Mouse (Mus musculus) E14TG2a.4 (cell line): ENCODE results near the gene Abi1.

Experiments
- H3K27me3 ChIP-seq: 2 replicates; pipeline ENCODE4 v1.6.1; 2014; ENCODE audit warnings: low read length, control low read depth; ENCODE audit not compliant: insufficient read depth
- H3K36me3 ChIP-seq: 2 replicates; pipeline ENCODE4 v1.6.1; 2014; ENCODE audit warnings: low read length, control low read depth; ENCODE audit not compliant: insufficient read depth
- H3K4me1 ChIP-seq: replicated peaks from 2 replicates; pipeline ENCODE4 v1.6.1; 2014; ENCODE audit warnings: low read depth, low read length, control low read depth
- H3K4me3 ChIP-seq: replicated peaks from 2 replicates; pipeline ENCODE4 v1.5.1; 2014; ENCODE audit warnings: mild to moderate bottlenecking, low read length
- H3K9me3 ChIP-seq: 2 replicates; pipeline ENCODE4 v1.6.1; 2014; ENCODE audit warnings: low read length, control low read depth
- CTCF ChIP-seq: conservative IDR thresholded peaks from 2 replicates; pipeline ENCODE4 v1.5.1; 2014; ENCODE audit warnings: low read length
- NANOG ChIP-seq: IDR thresholded peaks from 2 replicates; pipeline ENCODE4 v1.6.1; 2014; ENCODE audit warnings: borderline replicate concordance, low read length, mixed read lengths
- POU5F1 ChIP-seq: IDR thresholded peaks from 2 replicates; pipeline ENCODE4 v1.6.1; 2014; ENCODE audit warnings: low read length, borderline replicate concordance

The Abi1 gene

DNA sequence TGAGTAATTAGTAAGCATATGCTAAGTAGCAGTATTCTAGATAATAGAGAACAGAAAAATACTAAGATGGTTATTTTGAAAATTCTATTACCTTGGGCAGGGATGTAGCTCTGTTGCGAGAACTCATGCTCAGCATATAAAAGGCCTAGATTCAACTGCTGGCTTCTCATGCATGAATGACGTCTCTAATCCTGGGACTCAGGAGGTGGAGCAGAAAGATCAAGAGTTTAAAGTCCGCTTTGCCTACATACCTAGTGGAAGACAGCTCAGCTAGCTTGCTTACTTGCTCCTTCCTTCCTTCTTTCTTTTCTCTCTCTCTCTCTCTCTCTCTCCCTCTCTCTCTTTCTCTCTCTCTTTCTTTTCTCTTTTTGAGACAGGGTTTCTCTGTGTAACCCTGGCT, 125.6 kb downstream of the Abi1 start:
- no peak for TF ChIP-seq POU5F1
- no peak for TF ChIP-seq NANOG
- TF ChIP-seq CTCF = no peak
- Histone ChIP-seq H3K4me1 (no peaks in the 10 kb centered on the region), H3K36me3 (peaks cover 95% of the 10 kb centered on the region), H3K4me3 (no peak overlapping the region), H3K27me3 (no peaks in the 10 kb centered on the region), H3K9me3 (no peaks in the 10 kb centered on the region)

DNA sequence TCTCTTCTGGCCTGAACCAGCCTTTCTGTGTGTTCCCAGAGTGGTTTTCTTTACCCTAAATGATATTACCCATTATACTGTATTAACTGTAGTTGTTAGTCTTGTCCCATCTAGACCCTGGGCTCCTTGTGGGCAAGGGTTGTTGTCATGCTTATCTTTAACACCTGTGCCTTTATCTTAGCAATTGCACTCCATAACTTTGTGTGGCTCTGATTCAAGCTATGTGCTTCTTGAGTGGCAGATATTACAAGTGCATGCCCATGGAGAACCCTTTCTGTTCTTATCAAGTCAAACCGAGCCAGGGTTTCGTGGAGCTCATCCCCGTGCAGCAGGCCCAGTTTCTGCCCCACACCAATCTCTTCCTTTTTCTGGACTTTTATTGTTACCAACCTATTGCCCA, 136.1 kb downstream of the Abi1 start:
- Histone ChIP-seq H3K27me3 (no peaks in the 10 kb centered on the region), H3K4me3 (no peak overlapping the region), H3K4me1 (peaks cover 21% of the 10 kb centered on the region), H3K9me3 (no peaks in the 10 kb centered on the region), H3K36me3 (peaks cover 83% of the 10 kb centered on the region)
- TF ChIP-seq POU5F1 = no peak
- no peak for TF ChIP-seq CTCF
- TF ChIP-seq NANOG = no peak

DNA sequence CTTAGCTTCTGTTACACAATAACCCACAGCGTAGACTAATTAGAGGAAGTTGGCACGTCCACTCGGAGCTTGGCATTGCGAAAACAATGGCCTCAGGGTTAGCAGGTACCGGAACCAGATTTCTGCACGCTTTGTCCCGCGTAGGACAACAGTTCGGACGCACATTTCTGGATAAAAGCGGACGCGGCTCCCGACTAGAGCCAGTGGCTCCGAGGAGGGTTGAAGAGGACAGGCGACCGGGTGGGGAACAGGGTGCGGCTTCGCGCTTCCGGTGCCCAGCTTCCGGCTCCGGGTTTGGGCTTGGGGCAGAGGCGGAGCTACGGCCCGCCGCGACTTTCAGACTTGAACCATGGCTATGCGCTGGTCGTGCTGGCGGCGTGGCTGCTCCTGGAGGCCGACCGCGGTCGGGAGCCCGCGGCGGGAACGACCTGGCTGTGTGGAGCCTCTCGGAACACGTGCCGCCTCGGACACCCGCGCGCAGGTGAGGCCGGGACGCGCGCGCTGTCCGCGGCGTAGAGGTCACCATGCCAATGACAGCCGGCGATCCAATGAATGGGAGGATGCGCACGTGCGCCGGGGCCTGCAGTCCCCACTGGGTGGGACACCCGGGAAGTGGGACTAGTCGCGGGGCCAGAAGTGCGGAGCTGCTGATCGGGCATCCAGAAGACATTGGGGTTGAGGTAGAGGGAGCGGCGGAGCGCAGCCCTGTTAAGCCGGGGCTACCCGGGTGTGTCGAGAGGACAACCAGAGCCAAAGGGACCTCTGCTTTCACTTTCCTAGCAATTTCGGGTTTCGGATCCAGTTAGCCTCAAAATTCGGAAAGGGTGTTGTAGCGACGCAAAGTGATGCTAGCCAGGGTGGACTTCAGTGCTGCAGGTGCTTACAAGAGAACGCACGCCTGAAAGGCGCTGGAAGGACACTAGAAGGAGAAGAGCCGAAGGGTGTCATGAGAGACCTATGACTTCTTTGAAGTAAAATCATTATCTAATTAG, 144.5 kb downstream of the Abi1 start, which contains the start of gene Pdss1:
Gene Pdss1, plus strand, starts transcription at position 241 of the 992 bp plus-strand sequence.
- Histone ChIP-seq H3K36me3 (peaks cover 23% of the 10 kb centered on the region), H3K4me1 (peaks cover 54% of the 10 kb centered on the region), H3K4me3 (peak within 1 kb of the TSS; percentile 96), H3K9me3 (no peaks in the 10 kb centered on the region), H3K27me3 (no peaks in the 10 kb centered on the region)
- no peak for TF ChIP-seq POU5F1

DNA sequence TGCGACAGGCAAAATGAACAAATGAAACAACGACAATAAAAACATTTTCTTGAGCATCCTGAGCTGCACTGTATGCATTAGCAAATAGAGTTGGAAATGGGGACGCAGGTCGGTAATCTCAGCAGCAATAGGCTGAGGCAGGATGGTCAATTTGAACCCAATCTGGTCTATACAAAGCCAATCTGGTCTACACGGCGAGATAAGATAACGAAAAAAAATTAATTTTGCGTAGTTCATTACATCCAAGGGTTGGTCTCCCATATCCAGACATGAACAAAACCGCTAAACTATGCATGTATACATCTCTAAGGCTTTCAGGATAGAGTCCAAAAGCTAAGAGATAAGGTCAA, 145.1 kb downstream of the Abi1 start:
- Histone ChIP-seq H3K9me3 (no peaks in the 10 kb centered on the region), H3K4me3 (peak overlapping the region; percentile 96), H3K27me3 (no peaks in the 10 kb centered on the region), H3K4me1 (peaks cover 48% of the 10 kb centered on the region), H3K36me3 (peaks cover 19% of the 10 kb centered on the region)
- TF ChIP-seq POU5F1 = no peak
- no peak for TF ChIP-seq CTCF
- no peak for TF ChIP-seq NANOG
